Mouse (Mus musculus) liver, embryonic 15.5 days (tissue): ENCODE data around the gene Evi5l. TPM values are rescaled to one million over a fixed set of nuclear protein-coding genes. Genes with fewer than 3 reads are reported as not detected.
A peak's percentile ranks its signal among the peaks of the same experiment; 100 is the strongest.

Experiments used
- ATAC-seq: fragments of 200-750 bp; cut with Nextera tagmentation; 2 replicates; pipeline ENCODE4 v1.8.0; 2017; ENCODE audit warnings: moderate number of reproducible peaks, mild to moderate bottlenecking, moderate library complexity; ENCODE audit not compliant: insufficient read depth
- H3K27ac ChIP-seq: fragments of 300-500 bp; sonication (generic); replicated peaks from 2 replicates; pipeline ENCODE4 v1.5.1; 2015; ENCODE audit warnings: mild to moderate bottlenecking, inconsistent platforms
- H3K27me3 ChIP-seq: fragments of 300-500 bp; sonication (generic); 2 replicates; pipeline ENCODE4 v1.6.1; 2015; ENCODE audit warnings: mild to moderate bottlenecking, inconsistent platforms
- H3K36me3 ChIP-seq: fragments of 300-500 bp; sonication (generic); replicated peaks from 2 replicates; pipeline ENCODE4 v1.6.1; 2015; ENCODE audit warnings: moderate library complexity, mild to moderate bottlenecking, inconsistent platforms
- H3K4me1 ChIP-seq: fragments of 300-500 bp; sonication (generic); replicated peaks from 2 replicates; pipeline ENCODE4 v1.6.1; 2015; ENCODE audit warnings: inconsistent platforms
- H3K4me2 ChIP-seq: fragments of 300-500 bp; sonication (generic); 2 replicates; pipeline ENCODE4 v1.6.1; 2015; ENCODE audit warnings: moderate library complexity, mild to moderate bottlenecking, inconsistent platforms
- H3K4me3 ChIP-seq: fragments of 300-500 bp; sonication (generic); replicated peaks from 2 replicates; pipeline ENCODE4 v1.5.1; 2015; ENCODE audit warnings: mild to moderate bottlenecking, inconsistent platforms
- H3K9ac ChIP-seq: fragments of 300-500 bp; sonication (generic); 2 replicates; pipeline ENCODE4 v1.6.1; 2015; ENCODE audit warnings: moderate library complexity, mild to moderate bottlenecking, inconsistent platforms
- H3K9me3 ChIP-seq: fragments of 300-500 bp; sonication (generic); replicated peaks from 2 replicates; pipeline ENCODE4 v1.6.1; 2016; ENCODE audit warnings: inconsistent platforms
- WGBS: fragments of 180-500 bp; shearing (Covaris S2); methylation state at CpG from one replicate; pipeline ENCODE4 v1.1.7; 2015; ENCODE audit warnings: mixed read lengths; ENCODE audit not compliant: insufficient replicate concordance; 5-methylcytosine and 5-hydroxymethylcytosine counted together
- polyA plus RNA-seq: library from polyadenylated mRNA; unstranded; fragments of >200 nt; fragmentation: Nextera tagmentation; extraction: Ambion mirVana; gene quantifications from 2 replicates; pipeline ENCODE4 v1.2.1, GENCODE M21; 2015

Evi5l gene
- polyA plus RNA-seq, 1 experiment from 2014 or later: 6.0 TPM

DNA sequence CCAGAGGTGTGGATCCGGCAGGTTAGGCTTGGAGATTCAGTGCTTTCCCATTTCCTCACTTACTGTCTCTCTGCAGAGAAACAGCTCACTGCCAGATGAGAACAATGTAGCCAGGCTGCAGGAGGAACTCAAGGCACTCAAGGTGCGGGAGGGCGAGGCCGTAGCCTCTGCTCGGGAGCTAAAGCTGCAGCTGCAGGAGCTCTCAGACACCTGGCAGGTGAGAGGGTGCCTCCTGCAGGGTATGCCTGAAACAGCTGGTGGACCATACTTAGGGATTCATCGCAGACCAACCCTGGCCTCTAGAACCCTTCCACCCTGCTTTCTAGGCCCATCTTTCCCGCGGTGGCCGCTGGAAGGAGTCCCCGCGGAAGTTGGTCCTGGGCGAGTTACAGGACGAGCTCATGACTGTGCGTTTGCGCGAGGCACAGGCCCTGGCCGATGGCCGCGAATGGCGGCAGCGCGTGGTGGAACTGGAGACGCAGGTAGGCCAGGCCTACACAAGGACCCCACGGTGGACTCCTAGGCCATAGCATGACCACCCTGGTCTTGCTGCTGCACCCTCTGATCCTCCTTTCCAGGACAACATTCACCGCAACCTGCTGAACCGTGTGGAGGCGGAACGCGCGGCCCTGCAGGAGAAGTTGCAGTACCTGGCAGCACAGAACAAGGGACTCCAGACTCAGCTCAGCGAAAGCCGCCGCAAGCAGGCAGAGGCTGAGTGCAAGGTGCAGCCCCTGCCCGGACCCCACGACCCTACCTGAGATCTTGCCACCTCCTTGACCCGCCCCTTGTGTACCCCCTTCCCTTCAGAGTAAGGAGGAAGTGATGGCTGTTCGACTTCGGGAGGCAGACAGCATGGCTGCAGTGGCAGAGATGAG, 39.1 kb downstream of the Evi5l start:
- 24% methylated on average over 38 of the region's 38 CpGs for WGBS
- ATAC-seq: no peak
- no peak overlapping the region for H3K9ac ChIP-seq
- H3K4me3 ChIP-seq: peak overlapping the region; percentile 14; the same call in 1 of the 2 replicates
- H3K4me1 ChIP-seq: peaks cover 17% of the 10 kb centered on the region; the same call in 1 of the 2 replicates
- H3K27ac ChIP-seq: no peak overlapping the region
- H3K9me3 ChIP-seq: no peaks in the 10 kb centered on the region
- H3K27me3 ChIP-seq: peaks cover 57% of the 10 kb centered on the region
- peak overlapping the region; percentile 52 for H3K4me2 ChIP-seq
- H3K36me3 ChIP-seq: no peaks in the 10 kb centered on the region

DNA sequence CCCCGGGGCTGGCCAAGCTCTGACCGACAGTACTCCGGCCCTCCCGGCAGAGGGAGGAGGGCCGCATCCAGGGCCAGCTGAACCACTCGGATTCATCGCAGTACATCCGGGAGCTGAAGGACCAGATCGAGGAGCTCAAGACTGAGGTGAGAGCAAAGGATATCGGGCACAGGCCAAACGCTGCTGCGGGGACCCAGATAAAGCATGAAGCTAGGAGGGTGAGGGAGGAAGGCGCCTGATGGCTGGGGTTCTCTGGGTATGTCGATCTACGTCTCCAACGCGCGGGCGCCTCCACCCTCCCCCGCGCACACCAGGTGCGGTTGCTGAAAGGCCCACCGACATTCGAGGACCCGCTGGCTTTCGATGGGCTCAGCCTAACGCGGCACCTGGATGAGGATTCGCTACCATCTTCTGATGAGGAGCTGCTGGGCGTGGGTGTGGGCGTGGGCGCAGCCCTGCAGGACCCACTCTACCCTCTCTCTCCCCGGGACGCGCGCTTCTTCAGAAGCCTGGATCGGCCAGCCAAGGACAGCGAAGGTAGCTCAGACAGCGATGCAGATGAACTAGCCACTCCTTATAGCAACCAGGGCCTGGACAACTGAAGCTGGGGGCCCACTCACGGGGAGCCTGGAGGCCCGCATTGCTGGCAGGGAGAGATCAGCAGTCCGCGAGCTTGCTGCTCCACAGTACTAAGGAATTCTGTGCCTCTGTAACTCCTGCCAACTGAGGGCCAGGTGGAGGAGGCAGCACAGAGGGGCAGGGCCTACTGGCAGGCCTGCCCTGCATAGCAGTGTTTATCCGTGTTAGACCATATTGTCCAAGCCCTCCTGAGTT, 40.0 kb downstream of the Evi5l start:
- Histone ChIP-seq H3K9ac (no peak overlapping the region), H3K4me3 (peak overlapping the region; percentile 14; the same call in 1 of the 2 replicates), H3K9me3 (no peaks in the 10 kb centered on the region), H3K4me1 (peaks cover 17% of the 10 kb centered on the region; the same call in 1 of the 2 replicates), H3K36me3 (no peaks in the 10 kb centered on the region), H3K4me2 (peak overlapping the region; percentile 52), H3K27me3 (peaks cover 65% of the 10 kb centered on the region), H3K27ac (no peak overlapping the region)
- 12% methylated on average over 44 of the region's 44 CpGs for WGBS
- ATAC-seq: peak; percentile 68

DNA sequence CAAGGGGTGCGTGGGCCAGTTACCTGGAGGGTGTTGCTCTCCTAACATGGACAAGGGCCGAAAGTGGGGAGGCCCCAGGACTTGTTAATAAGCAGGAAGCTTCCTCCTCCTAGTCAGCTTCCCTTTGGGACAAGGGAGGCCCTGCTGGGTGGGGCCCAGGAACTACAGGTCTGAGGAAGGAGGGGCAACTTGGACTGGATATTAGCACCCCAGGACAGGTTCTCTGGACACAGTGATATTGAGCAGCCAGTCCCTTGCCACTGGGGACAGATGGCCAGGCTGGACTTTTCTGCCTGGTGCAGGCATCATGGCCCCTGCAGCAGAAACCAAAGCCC, 40.6 kb downstream of the Evi5l start:
- Histone ChIP-seq H3K9ac (no peak overlapping the region), H3K4me1 (peaks cover 17% of the 10 kb centered on the region; the same call in 1 of the 2 replicates), H3K36me3 (no peaks in the 10 kb centered on the region), H3K4me3 (no peak overlapping the region), H3K4me2 (peak overlapping the region; percentile 52), H3K27ac (no peak overlapping the region), H3K27me3 (peaks cover 66% of the 10 kb centered on the region), H3K9me3 (no peaks in the 10 kb centered on the region)
- 54% methylated on average over 2 of the region's 2 CpGs for whole genome bisulfite sequencing
- ATAC-seq: no peak

DNA sequence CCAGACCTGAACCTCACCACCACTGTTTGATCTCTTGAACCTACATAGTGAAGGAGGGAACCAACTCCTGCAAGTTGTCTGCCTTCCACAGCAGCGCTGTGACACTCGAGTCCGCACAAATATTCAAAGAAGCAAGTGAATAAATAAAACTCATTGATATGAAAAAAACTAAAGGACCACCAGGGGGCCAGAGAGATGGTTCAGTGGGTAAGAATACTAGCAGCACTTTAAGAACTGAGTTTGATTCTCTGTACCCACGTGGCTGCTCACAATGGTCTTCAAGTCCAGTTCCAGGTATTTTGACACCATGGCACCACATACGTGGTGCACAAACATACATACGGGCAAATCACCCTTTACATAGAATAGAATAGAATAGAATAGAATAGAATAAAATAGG, 44.7 kb downstream of the Evi5l start:
- no peaks in the 10 kb centered on the region for H3K36me3 ChIP-seq
- H3K9me3 ChIP-seq: no peaks in the 10 kb centered on the region
- peaks cover 76% of the 10 kb centered on the region for H3K27me3 ChIP-seq
- H3K4me3 ChIP-seq: no peak overlapping the region
- no peak overlapping the region for H3K27ac ChIP-seq
- ATAC-seq: no peak
- no peak overlapping the region for H3K9ac ChIP-seq
- 59% methylated on average over 6 of the region's 6 CpGs for WGBS
- peaks cover 35% of the 10 kb centered on the region for H3K4me1 ChIP-seq
- H3K4me2 ChIP-seq: no peak overlapping the region

DNA sequence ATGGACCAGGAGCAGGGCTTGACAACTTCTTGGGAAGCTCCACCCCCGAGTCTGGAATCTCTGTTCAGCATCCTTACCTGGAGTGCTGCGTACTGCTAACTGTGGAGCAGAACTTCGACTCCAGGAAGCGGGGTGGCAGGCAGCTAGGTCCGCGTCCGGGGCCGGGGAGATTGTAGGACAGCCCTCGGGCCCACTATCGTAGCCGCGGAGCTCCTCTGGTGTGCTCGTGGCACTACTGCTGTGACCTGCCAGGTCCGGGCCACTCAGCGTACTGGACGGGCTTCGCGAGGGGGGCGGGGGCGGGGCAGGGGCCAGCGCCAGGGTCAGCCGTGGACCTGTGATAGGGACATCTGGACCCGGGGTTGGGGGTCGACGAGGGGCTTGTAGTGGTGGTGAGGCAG, 46.4 kb downstream of the Evi5l start:
- H3K4me3 ChIP-seq: peak overlapping the region; percentile 46
- H3K4me1 ChIP-seq: peaks cover 36% of the 10 kb centered on the region
- peak; percentile 8; the same call in 1 of the 2 replicates for ATAC-seq
- peaks cover 76% of the 10 kb centered on the region for H3K27me3 ChIP-seq
- peak overlapping the region; percentile 67 for H3K4me2 ChIP-seq
- H3K27ac ChIP-seq: no peak overlapping the region
- under 1% methylated on average over 25 of the region's 25 CpGs for WGBS
- no peaks in the 10 kb centered on the region for H3K36me3 ChIP-seq
- H3K9me3 ChIP-seq: no peaks in the 10 kb centered on the region
- H3K9ac ChIP-seq: peak overlapping the region; percentile 15; the same call in 1 of the 2 replicates

DNA sequence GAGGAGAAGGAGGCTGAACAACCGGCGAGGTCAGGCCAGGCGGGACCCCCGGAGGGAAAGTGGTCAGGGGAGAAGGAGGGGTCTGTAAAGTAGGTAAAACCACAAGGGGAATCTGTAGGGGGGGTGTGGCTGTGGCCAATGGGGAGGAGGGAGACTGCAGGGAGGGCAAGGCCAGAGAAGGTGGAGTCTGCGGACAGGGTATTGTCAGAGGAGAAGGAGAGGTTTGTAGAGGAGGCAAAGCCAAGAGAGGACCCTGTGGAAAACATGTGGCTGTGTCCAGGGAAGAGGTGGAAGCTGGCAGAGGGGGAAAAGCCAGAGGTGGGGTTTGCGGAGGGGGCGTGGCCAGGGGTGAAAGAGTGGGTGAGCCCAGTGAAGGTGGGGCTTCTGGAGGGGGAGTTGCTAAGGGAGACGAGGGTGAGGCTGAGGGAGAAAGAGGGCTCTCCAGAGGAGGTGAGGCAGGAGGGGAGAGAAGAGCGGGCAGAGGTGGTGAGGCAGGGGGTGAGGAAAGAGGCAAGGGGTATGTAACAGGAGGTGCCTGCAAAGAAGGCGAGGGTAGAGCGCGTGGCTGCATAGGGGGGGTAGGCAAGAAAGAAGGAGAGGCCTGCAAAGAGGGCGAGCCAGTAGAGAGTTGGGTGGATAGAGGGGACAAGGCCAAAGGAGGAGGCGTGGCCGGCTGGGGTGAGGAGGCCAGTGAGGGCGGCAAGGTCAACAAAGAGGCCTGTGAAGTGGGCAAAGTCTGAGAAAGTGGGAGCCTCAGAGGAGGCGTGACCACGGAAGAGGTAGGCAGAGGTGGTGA, 47.0 kb downstream of the Evi5l start:
- Histone ChIP-seq H3K9me3 (no peaks in the 10 kb centered on the region), H3K27me3 (peaks cover 77% of the 10 kb centered on the region), H3K27ac (peak overlapping the region; percentile 55), H3K4me1 (peaks cover 36% of the 10 kb centered on the region), H3K9ac (peak overlapping the region; percentile 15; the same call in 1 of the 2 replicates), H3K36me3 (no peaks in the 10 kb centered on the region), H3K4me2 (peak overlapping the region; percentile 67), H3K4me3 (peak overlapping the region; percentile 46)
- peak; percentile 71 for ATAC-seq
- WGBS: 2% methylated on average over 18 of the region's 18 CpGs

DNA sequence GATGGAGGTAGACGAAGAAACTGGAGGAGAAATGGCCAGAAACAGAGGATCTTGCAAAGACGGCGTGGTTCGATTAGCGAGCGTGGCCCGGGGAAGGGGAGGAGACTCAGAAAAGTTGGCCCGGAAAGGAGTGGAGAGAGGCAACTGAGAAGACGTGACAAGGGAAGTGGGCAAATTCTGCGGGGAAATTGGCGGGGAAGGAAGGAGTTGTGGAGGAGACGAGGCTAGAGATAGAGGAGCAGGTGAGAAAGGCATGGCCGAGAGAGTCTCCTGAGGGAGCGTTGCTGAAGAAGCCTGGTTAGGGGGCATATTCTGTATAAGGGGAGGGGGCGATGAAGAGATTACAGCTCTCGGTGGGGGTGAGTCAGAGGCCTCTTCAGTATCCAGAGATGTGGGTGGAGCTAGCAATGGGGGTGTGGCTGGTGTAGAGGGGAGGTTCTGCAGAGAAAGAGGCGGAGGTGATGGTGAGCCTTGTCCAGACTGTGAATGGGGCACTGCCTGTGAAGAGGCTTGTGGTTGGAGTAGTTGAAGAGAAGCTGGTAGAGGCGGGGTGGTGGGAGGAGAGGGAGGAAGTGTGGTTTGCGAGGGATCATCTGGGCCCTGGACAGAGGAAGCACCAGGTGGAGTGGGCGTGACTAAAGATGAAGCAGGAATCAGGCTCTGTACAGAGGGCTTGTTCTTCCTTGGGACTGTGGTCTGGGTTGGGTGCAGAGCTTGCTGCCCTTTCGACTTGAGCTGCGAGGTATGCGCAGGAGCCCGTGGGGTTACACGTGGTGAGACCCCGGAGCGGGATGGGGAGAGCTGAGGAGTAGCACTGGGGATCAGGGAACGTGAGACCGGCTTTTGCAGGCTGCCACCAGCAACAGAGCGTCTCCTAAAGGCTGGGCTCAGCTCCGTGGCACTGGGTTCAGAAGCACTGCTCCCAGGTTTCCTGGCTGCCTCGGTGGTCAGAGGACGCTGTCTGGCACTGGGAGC, 47.9 kb downstream of the Evi5l start:
- Histone ChIP-seq H3K36me3 (no peaks in the 10 kb centered on the region), H3K4me1 (peaks cover 36% of the 10 kb centered on the region), H3K4me3 (peak overlapping the region; percentile 46), H3K9me3 (no peaks in the 10 kb centered on the region), H3K27ac (peak overlapping the region; percentile 55), H3K27me3 (peaks cover 84% of the 10 kb centered on the region), H3K9ac (no peak overlapping the region; the same call in 1 of the 2 replicates), H3K4me2 (peak overlapping the region; percentile 67)
- WGBS: 3% methylated on average over 33 of the region's 33 CpGs
- ATAC-seq: peak; percentile 72

DNA sequence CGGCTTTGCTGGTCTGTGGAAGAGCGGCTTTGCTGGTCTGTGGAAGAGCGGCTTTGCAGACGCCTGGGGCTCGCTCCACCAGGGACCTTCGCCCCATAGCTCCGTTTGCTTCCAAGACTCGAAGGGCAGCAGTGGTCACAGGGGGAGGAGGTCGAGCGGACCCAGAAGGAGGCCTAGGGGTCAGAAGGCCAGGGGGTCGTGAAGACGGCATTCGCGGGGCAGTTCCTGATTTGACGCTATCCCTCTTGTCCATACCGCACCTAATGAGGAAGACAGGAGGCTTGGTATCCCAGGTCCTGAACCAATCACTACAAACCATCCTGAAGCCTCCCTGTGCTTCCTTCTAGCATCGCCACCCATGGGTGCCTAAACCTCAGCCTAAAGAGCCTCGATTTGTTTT, 49.9 kb downstream of the Evi5l start:
- peaks cover 36% of the 10 kb centered on the region for H3K4me1 ChIP-seq
- no peak overlapping the region for H3K4me3 ChIP-seq
- peaks cover 78% of the 10 kb centered on the region for H3K27me3 ChIP-seq
- H3K27ac ChIP-seq: no peak overlapping the region
- no peaks in the 10 kb centered on the region for H3K36me3 ChIP-seq
- H3K4me2 ChIP-seq: peak overlapping the region; percentile 62
- 15% methylated on average over 18 of the region's 18 CpGs for WGBS
- no peak for ATAC-seq
- H3K9me3 ChIP-seq: no peaks in the 10 kb centered on the region
- H3K9ac ChIP-seq: no peak overlapping the region

DNA sequence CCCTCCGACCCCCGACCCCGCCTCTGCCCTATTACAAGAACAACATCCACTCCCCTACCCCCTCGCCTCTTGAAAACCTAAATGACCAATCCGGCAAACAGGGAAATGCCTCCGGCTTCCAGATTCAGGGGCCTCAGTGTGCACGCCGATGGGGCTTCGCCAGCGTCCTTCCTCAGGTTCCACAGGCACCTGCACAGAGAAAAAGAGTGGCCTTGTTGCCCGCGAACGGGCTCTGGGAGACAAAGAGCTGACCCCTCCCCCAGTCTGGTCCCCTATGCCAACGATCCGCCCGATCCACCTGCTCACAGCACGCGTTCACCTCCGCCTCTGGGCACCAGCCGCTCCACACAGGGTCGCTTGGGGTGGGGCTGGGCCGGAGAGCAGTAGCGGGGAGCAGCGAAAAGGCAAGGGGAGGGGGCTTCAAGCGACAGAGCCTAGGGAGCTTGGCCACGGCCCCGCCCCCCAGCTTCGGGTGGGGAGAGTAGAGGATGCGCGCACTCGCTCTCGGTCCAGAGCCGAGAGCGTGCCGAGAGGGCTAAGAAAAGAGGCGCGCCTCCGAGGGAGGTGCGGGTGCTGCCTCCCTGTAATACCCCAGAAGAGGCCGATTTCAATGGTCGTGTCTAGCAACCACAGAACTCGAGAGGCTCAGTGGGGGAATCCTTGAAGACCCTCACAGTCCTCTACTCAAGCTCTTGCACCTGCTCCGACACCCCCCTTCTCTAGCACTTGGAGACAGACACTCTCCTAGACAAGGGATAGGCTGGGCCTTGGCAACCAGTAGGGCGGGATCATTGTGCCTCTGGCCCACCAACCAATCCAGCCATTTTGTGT, 50.6 kb downstream of the Evi5l start, which contains the start of gene Prr36:
Prr36 (minus strand) TSS at position 669 of the 831 bp plus-strand sequence.
- H3K27me3 ChIP-seq: peaks cover 77% of the 10 kb centered on the region
- H3K4me1 ChIP-seq: peaks cover 36% of the 10 kb centered on the region
- peak within 1 kb of the TSS; percentile 41 for H3K4me3 ChIP-seq
- WGBS: 2% methylated on average over 44 of the region's 44 CpGs
- no peak within 1 kb of the TSS for H3K27ac ChIP-seq
- no peaks in the 10 kb centered on the region for H3K36me3 ChIP-seq
- no peak for ATAC-seq
- peak within 1 kb of the TSS; percentile 62 for H3K4me2 ChIP-seq
- no peak within 1 kb of the TSS for H3K9ac ChIP-seq
- H3K9me3 ChIP-seq: no peaks in the 10 kb centered on the region
